ENCODE assay signal across 10 mouse cellular contexts in the genomic region with DNA sequence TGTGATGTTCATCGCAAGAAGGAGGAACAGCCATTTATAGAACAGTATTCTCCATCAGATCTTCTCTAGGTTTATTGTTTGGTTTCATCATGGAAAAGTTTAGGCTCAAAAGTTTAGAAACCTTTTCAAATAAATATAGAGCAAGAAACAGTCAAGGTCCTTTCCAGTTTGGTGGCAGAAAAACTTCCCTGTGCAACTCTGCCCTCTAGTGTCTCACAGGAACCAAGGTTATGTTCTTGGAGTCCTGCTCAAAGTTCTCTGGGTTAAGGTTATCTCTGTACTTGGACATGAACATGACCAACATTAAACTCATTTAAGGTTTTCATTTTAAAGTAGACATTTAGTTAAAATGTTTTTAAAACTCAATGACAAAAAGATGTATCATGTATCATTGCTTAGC. TPM values are rescaled to one million over a fixed set of nuclear protein-coding genes. Genes with fewer than 3 reads are reported as not detected.
DNase-seq lines count a peak whose midpoint lies in the region; ATAC-seq and TF ChIP-seq lines count a peak whose summit lies in the region.
"Had no signal": no experiment of that assay in that cellular context is flagged by ENCODE, and none has a peak within 500 bp of the region (broad histone marks: within the 10 kb centered on the region; RNA-seq: fewer than 3 reads in every experiment).

No protein-coding gene starts in this region.

- TF ChIP-seq CTCF in heart, adult 2 months (IDR thresholded peaks at IDR 0.05) = peak; percentile 76
- peak; percentile 52 for TF ChIP-seq CTCF in liver, postnatal 0 days (IDR thresholded peaks at IDR 0.05; ENCODE audit: low read depth)

- no peak overlapping the region for H3K27ac ChIP-seq in heart, adult 2 months
- H3K27ac ChIP-seq in heart, embryonic 10.5 days = no peak overlapping the region
- no peak overlapping the region for H3K27ac ChIP-seq in liver, postnatal 0 days (ENCODE audit: low read depth)
- no peak overlapping the region for H3K27ac ChIP-seq in liver, embryonic 12.5 days

- no peak for ATAC-seq in liver, postnatal 0 days
- ATAC-seq in liver, embryonic 12.5 days = no peak

- H3K9me3 ChIP-seq in heart, embryonic 10.5 days = no peaks in the 10 kb centered on the region
- H3K9me3 ChIP-seq in liver, postnatal 0 days (ENCODE audit: low read length) = no peaks in the 10 kb centered on the region
- no peaks in the 10 kb centered on the region for H3K9me3 ChIP-seq in liver, embryonic 12.5 days (replicated peaks)

- H3K27me3 ChIP-seq in heart, adult 2 months (ENCODE audit: control insufficient read depth, insufficient read depth, low read length) = no peaks in the 10 kb centered on the region
- no peaks in the 10 kb centered on the region for H3K27me3 ChIP-seq in heart, embryonic 10.5 days (ENCODE audit: insufficient read depth, poor library complexity, severe bottlenecking)
- H3K27me3 ChIP-seq in liver, postnatal 0 days (ENCODE audit: insufficient read depth, low read length) = no peaks in the 10 kb centered on the region
- H3K27me3 ChIP-seq in liver, embryonic 12.5 days (replicated peaks) = no peaks in the 10 kb centered on the region

- no peaks in the 10 kb centered on the region for H3K36me3 ChIP-seq in heart, adult 2 months (ENCODE audit: control insufficient read depth, insufficient read depth, low read length)
- H3K36me3 ChIP-seq in heart, embryonic 10.5 days = no peaks in the 10 kb centered on the region
- H3K36me3 ChIP-seq in liver, postnatal 0 days (replicated peaks; ENCODE audit: insufficient read depth, low read length) = no peaks in the 10 kb centered on the region
- no peaks in the 10 kb centered on the region for H3K36me3 ChIP-seq in liver, embryonic 12.5 days

- TF ChIP-seq EP300 in heart, adult 2 months (IDR thresholded peaks at IDR 0.05; ENCODE audit: insufficient read depth, low read depth, low read length) = no peak
- TF ChIP-seq EP300 in liver, postnatal 0 days (IDR thresholded peaks at IDR 0.05; ENCODE audit: low read depth) = no peak

- intact Hi-C loops in heart, adult 2 months (cut with DNase I) = loop anchor here (2.0 kb wide), 1 partner anchor 332 kb away; no protein-coding TSS in a partner anchor

- no peaks in the 10 kb centered on the region for H3K4me1 ChIP-seq in heart, adult 2 months (ENCODE audit: control insufficient read depth, insufficient read depth, low read length)
- peaks cover 9% of the 10 kb centered on the region; the same call in 1 of the 2 replicates for H3K4me1 ChIP-seq in heart, embryonic 10.5 days
- H3K4me1 ChIP-seq in liver, postnatal 0 days (ENCODE audit: insufficient read depth) = no peaks in the 10 kb centered on the region
- no peaks in the 10 kb centered on the region for H3K4me1 ChIP-seq in liver, embryonic 12.5 days

- no peak overlapping the region for H3K9ac ChIP-seq in heart, adult 2 months (ENCODE audit: low read depth, low read length)
- H3K9ac ChIP-seq in liver, postnatal 0 days (replicated peaks) = no peak overlapping the region
- H3K9ac ChIP-seq in liver, embryonic 12.5 days = no peak overlapping the region

- 75% methylated on average over 1 of the region's 1 CpGs for WGBS in heart, adult 2 months
- WGBS in heart, embryonic 10.5 days = 79% methylated on average over 1 of the region's 1 CpGs
- 92% methylated on average over 1 of the region's 1 CpGs for WGBS in liver, postnatal 0 days (ENCODE audit: insufficient replicate concordance)
- WGBS in liver, embryonic 12.5 days (ENCODE audit: insufficient replicate concordance) = 77% methylated on average over 1 of the region's 1 CpGs

- no peaks in the 10 kb centered on the region for H3K79me2 ChIP-seq in heart, adult 2 months (replicated peaks; ENCODE audit: control insufficient read depth, insufficient read depth, low read length)

- no peak for TF ChIP-seq POLR2A in heart, adult 2 months (IDR thresholded peaks at IDR 0.05; ENCODE audit: insufficient read depth, low read depth, low read length)

- no peak overlapping the region for H3K4me2 ChIP-seq in liver, postnatal 0 days (ENCODE audit: low read depth, low read length)
- no peak overlapping the region for H3K4me2 ChIP-seq in liver, embryonic 12.5 days

- no peak for DNase-seq in heart, adult 2 months
- no peak for DNase-seq in heart, embryonic 10.5 days (ENCODE audit: low spot score)
- no peak for DNase-seq in liver, postnatal 0 days
- peak; percentile 37 for DNase-seq in adrenal gland, postnatal 10 days
- DNase-seq in kidney, postnatal 4 days = peak; percentile 32 to 37
- no peak for DNase-seq in urinary bladder, postnatal 36 days (ENCODE audit: low spot score in 2 of 2)
- no peak for DNase-seq in testis, postnatal 14 days (ENCODE audit: low spot score)

- no peak overlapping the region for H3K4me3 ChIP-seq in heart, adult 2 months
- no peak overlapping the region for H3K4me3 ChIP-seq in heart, embryonic 10.5 days
- no peak overlapping the region for H3K4me3 ChIP-seq in liver, postnatal 0 days (ENCODE audit: low read depth, low read length)
- no peak overlapping the region for H3K4me3 ChIP-seq in liver, embryonic 12.5 days
- H3K4me3 ChIP-seq: erythroblast, embryonic 14.5 days had no signal

RNA-seq across cellular contexts. Expression of a gene that starts 18.3 kb away (rescaled TPM):
- under 1 TPM; 0.18 to 0.25 TPM for total RNA-seq in heart, adult 2 months (2021)
- polyA plus RNA-seq in heart, adult 2 months (2012; rRNA removed) = 0.47 and 0.74 TPM in 2 replicates
- polyA plus RNA-seq in heart, embryonic 10.5 days (2016; fragmentation: Nextera tagmentation; extraction: Ambion mirVana) = 0.54 and 1.1 TPM in 2 replicates
- not detected in 2 replicates for polyA plus RNA-seq in liver, postnatal 0 days (2015; fragmentation: Nextera tagmentation; extraction: Ambion mirVana)
- polyA plus RNA-seq in liver, embryonic 12.5 days (2016; fragmentation: Nextera tagmentation; extraction: Ambion mirVana) = 0.28 TPM in 1 of 2 replicates, not detected in the other
- total RNA-seq in adrenal gland, postnatal 10 days (2021) = 1 to 10 TPM; 1.7 to 2.3 TPM
- polyA plus RNA-seq: erythroblast, embryonic 14.5 days; large intestine, adult 2 months had no signal

Comparison
In these comparisons a context has a peak if more than half of its experiments do, and no peak if none do; other contexts are left out.
1. DNase-seq: peak in adrenal gland, postnatal 10 days (single experiment) and kidney, postnatal 4 days (2 of 2); none in heart, adult 2 months (0 of 2), heart, embryonic 10.5 days (single experiment), liver, postnatal 0 days (single experiment), urinary bladder, postnatal 36 days (0 of 2) and testis, postnatal 14 days (single experiment).